Mouse (Mus musculus): ENCODE results near the gene Armcx4.
"Not testable (repeated sequence)": the region's sequence is repeated elsewhere in the genome, so short reads cannot be mapped to it uniquely, and the experiment has no call there.

Armcx4 gene

DNA sequence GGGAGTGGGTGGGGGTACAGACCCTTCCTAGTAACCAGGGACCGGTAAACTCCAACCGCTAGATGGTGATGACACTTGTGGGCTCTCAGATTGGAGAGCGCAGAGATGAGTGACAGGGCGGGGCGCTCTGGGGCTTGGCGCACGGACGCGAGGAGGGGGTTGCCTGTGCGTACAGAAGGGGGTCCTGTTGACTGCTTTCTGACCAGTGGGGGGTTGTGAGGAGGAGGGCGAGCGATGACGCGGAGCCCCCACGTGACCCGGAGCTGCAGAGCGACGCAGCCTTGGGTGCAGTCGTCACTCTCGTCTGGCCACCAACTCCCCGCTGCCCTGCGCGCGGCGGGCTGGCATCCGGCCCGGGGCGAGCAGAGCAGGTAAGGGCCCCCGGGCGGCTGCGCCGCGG is at the start of gene Armcx4:
Armcx4 (plus strand) TSS at position 253 of the 400 bp plus-strand sequence.
- peak; percentile 92 for DNase-seq (ENCODE audit: low read depth, low spot score)

DNA sequence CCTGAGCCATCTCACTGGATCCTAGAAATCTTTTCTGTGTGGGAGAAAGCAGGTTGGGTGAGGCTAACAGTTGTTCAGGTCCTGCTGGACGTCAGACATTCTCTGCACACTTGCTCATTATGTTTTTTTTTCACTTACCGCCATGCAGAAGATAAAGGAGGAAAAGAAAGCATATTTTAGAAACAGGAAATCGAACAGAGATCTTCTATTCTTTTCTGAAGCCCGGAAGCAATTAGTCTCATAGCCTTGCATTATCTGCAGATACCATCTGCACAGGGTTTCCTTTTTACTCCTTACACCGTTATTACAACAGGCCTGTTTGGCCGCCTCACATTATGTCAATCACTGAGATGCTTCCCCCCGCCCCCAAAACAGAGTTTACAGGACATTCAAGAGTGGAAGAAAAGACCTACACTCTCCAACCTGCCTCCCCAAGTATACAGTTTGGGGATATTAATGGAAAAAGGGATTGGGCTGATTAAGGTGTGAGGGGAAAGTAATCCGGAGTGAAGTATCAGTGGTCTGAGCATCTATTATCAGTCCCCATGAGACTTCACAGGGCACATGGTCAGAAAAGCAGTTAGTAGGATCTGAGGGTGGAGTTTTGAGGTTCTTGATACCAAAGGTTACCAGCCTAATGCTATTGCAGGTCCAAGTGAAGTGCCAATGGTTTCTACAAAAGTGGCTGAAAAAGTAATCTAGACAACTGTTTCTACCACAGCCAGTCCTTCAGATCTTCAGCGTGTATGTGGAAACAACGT is 45.1 kb upstream of the Armcx4 start:
- DNase-seq (ENCODE audit: low read depth, low spot score): no peak

DNA sequence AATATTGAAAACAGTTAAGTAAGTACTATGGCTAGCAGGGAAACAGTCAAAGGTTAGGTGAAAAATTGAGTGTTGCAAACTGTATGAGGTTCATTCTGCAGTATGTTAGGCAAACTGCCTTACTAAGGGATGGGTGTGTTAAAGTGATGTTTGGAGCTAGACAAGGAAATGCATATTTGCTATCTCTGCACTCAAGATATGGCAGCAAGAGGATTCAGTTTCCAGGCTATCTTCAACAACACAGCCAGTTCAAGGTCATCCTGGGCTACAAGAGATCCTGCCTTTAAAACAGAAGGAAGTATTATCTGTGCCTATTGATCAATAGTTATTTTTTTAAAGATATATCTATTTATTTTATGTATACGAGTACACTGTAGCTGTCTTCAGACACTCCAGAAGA is 40.0 kb upstream of the Armcx4 start:
- no peak for DNase-seq (ENCODE audit: low read depth, low spot score)

DNA sequence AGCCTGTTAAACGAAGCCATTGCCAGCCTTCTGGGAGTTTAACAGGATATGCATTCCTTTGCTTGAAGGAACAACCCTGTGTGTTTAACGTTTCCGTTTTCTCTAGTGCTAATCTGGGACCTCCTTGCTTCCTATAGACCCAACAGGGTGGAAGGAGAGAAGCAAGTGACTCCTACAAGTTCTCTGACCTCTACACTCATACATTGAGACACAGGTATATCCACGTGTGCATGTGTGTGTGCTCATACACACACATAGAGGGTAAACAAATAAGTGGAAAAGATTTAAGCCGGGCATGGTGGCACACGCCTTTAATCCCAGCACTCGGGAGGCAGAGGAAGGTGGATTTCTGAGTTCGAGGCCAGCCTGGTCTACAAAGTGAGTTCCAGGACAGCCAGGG is 38.9 kb upstream of the Armcx4 start:
- no peak for DNase-seq (ENCODE audit: low read depth, low spot score)

DNA sequence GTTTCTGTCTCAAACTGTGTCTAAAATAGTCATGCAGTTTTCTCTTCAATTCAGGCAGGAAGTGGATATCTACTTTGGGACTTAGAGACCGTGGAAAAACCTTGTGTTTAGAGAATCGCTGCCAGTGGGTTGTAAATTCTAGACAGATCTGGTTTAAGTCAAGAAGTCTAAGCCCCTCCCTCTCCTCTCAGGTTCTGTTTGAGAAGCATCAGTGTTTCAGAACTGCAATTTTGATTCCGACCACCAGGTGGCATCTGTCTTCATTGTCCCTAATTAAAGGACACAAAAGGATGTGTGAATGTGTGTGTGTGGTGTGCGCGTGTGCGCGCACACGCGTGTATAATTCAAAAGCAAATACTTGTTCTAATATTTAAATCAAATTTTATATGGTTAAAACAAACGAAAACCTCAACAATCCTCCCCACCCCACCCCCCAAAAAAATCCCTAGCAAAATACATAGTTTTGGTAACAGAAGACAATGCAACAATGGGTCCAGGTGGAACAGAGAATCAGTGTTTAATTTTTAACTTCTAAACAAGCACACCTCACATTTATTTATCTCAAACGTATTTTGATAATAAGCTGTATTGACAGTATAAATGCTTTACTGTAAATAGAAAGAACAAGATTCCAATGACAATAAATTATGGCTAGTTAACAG is 38.2 kb upstream of the Armcx4 start:
- peak; percentile 86 for DNase-seq (ENCODE audit: low read depth, low spot score)

DNA sequence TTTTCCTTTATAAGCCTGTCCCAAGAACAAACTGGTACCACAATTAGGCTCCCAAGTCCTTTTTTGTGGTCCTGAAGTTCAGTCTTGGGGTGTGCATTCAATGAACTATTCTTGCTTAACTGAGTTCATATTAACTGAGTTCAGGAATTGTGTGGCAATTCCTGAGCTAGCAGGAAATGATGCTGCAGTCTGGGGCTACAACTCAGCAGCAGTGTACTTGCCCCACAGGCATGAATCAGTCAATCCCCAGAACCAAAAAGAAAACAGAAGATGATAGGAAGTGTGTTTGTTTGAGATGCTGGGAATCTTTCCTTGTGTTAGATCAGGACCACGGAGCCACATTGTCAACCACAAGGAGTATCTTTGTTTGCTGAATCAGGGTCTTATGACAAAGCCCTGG is 34.3 kb upstream of the Armcx4 start:
- no peak for DNase-seq (ENCODE audit: low read depth, low spot score)

DNA sequence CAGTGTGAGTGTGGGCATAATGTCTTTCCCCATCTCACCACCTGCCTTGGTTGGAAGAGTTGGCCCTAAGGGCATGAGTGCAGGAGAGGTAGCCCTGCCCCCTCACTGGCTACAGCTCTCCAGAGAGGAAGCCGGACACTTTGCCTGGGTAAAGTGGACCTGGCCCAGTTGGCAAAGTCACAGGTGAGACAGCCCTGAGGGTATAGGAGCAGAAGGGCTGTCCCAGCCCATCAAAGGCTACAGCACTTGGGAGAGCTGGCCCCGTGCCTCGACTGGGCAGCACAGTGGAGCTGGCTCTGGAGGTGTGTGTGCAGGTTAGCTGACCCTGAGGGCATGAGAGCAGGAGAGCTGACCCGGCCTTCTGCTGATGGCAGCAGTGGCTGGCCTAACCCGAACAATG is 24.7 kb upstream of the Armcx4 start:
- no peak for DNase-seq (ENCODE audit: low read depth, low spot score)

DNA sequence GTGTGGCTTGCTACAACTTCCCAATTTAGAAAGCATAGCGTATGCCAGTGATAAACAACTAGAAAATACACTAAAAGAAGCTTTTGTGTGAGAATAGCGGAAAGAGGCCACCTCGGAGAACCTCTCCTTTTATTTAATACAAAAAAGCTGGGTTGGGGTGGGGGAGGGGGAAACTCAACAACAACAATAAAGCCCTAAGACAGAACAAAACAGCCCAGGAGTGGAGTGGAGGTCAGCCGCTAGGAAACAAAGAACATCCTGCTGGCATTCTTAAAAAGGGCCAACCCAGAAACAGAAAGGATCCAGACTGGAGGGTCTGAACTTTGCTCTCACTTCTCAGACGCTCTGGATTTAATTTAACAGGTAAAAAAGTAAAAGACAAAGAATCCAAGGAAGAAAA is 11.3 kb upstream of the Armcx4 start:
- DNase-seq (ENCODE audit: low read depth, low spot score): peak; percentile 38

DNA sequence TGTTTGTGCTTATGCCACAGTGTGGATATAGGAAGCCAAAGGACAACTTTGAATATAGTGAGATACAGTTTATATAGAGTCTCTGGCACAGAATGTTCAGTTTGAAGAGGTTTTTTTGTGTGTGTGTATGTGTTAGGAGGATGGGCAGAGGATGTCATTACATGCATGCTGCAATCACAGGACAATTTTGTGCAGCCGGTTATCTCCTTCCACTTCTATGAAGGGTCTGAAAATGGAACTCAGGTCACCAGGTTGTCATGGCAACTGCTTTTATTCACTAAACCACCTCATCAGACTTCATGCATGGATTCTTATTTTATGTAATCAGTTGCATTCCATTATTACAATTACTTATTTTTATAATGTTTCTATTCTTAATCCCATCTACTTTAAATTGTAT is 10.4 kb upstream of the Armcx4 start:
- DNase-seq (ENCODE audit: low read depth, low spot score): no peak

DNA sequence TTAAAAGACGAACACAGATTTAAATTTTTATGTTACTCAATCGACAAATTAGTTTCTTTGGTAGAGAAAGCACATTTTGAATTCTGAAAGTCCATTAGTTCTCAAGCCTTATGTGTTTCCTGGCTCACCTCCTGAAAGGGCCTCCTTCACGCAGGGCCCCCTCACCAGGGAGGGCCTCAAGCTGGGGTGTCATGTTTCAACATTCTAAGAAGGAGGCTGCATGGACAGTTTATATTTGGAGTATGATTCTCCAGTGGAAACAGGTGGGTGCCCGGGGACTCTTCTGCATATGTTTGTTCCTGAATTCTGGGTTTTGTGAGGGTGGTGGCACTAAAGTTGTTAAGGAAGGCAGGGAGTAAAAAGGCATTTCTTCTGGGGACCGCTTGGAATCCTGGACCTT is 1.4 kb upstream of the Armcx4 start:
- DNase-seq (ENCODE audit: low read depth, low spot score): peak; percentile 32

DNA sequence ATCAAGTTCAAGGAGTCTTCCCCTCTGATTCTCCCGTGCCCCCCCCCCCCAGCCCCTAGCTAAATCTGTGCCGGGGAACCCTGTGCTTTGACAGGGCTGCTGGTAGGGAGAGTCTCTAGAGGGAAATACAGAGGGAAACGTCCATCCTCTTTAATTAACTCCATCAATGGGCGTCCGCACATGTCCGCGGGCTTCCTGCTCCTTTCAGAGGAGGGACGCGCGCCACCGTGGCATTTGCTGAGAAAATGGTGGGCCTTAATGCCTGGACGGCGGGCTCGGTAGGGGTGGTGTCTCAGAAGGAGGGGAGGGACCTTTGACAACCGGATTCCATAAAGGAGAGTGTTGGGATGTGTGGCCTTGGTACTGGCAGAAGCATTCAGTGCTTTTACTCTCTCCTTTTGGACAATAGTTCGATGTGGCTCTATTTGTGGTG is 436 bp downstream of the Armcx4 start:
- peak; percentile 50 for DNase-seq (ENCODE audit: low read depth, low spot score)

DNA sequence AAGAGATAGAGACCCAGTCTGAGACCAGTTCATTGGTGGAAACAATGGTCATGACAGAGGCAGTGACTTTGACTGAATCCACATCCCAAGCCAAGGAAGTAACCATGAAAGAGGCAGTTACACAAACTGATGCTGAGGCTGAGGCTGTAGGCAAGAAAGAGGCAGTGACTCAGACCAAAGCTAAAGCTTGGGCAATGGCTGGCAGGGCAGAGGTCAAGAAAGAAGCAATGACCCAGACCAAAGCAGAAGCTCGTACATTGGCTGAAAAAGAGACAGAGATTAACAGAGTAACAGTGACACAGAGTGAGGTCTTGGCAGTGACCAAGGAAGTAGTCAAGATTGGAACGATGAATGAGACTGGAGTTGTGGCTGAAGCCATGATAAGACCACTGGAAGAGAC is 3.4 kb downstream of the Armcx4 start:
- DNase-seq (ENCODE audit: low read depth, low spot score): no peak

DNA sequence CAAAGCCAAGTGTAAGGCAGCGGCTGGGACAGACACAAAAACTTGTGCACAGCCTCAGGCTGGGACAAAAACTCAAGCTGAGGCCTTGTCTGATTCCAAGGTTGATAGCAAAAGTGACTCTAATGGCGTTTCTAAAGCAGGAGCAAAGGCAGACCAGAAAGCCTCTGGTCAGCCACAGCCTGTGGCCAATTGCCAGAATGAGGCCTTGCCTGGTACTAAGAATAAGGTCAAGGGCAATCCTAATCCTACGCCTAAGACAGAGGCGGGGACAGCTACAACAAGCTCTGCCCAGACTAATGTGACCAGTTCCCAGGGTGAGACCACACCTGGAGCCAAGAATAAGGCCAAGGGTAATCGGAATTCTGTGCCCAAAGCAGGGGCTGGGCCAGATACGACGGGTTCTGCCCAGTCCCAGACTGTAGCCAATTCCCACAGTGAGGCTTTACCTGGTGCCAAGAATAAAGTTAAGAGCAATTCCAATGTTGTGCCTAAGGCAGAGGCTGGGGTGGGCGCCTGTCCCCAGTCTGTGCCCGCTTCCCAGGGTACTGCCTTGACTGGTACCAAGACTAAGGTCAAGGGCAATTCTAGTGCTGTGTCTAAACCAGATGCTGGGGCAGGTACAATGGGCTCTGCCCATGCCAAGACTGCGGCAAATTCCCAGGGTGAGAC is 4.7 kb downstream of the Armcx4 start:
- DNase-seq (ENCODE audit: low read depth, low spot score): no peak

DNA sequence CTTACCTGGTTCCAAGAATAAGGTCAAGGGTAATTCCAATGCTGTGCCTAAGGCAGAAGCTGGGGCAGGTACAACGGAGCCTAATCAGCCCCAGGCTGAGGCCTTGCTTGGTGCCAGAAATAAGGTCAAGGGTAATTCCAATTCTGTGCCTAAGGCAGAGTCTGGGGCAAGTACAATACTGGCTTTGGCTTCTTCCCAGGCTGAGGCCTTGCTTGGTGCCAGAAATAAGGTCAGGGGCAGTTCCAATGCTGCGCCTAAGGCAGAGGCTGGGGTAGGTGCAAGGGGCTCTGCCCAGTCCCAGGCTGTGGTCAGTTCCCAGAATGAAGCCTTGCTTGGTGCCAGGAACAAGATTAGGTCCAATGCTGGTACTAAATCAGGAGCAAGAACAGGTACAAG is 5.2 kb downstream of the Armcx4 start:
- no peak for DNase-seq (ENCODE audit: low read depth, low spot score)

DNA sequence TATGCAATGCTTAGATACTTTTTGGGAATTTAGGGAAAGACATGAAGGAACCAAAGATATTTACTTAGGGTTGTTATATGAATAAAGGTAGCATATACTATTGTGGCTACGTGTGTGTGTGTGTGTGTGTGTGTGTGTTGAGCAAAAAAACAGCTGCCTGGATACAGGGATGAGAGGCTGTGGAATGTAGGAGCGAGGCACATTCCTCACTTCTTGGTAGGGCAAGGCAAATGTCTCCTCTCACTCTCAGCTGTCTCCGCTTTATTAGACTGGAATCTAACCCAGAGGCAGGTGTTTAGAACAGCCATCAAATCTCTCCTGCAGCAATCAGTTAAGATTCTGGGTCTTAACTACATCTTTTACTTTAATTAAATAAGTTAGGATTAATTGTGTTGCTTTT is 30.5 kb downstream of the Armcx4 start:
- DNase-seq (ENCODE audit: low read depth, low spot score): peak; percentile 26

DNA sequence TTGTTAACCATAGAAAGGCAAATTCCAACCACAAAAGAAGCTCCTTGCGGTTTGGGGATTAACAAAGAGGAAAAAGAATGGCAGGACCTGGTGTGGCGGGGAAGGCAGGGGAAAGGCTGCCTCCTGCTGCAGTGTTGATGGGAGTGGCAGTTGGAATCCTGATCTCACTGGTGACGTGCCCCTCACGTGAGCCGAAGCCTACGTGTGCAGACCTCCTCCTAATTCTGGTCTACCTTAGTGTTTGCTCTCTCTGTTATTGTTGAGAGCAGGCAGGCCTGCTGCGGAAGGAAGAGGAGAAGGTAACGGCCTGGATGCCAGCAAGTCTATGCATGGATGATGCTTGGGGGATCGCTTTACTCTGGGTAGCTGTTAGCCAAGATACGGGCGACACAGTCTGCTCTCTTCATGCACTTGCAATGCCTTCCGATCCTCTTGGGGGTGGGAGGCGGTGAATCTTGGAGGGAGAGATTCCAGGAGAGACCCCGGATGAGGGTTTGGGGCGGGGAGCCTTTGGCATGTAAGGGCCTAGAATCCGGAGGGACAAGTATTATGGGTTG is 31.5 kb downstream of the Armcx4 start, which contains the start of gene Armcx1:
Armcx1 (plus strand) TSS at position 212 of the 557 bp plus-strand sequence.
- DNase-seq (ENCODE audit: low read depth, low spot score): peak; percentile 79

DNA sequence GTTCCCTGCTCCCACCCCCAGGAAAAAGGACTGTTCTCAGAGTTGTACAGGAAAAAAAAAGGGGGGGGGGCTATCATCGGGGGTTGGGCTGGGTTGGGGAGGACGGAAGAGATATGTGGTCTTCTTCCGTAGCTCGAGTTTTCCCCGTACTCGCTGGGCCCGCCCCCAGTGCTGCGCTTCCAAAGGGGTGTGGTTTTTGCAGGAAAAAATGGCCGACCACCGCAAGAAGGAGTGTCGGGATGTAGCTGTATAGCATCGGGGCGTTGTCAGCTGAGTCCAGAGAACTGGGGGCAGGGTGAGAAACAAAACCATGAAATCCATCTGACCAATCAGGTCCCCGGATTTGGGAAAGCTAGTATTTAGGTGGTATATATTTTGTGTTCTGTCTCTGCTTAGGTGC is 32.2 kb downstream of the Armcx4 start:
- peak; percentile 70 for DNase-seq (ENCODE audit: low read depth, low spot score)

DNA sequence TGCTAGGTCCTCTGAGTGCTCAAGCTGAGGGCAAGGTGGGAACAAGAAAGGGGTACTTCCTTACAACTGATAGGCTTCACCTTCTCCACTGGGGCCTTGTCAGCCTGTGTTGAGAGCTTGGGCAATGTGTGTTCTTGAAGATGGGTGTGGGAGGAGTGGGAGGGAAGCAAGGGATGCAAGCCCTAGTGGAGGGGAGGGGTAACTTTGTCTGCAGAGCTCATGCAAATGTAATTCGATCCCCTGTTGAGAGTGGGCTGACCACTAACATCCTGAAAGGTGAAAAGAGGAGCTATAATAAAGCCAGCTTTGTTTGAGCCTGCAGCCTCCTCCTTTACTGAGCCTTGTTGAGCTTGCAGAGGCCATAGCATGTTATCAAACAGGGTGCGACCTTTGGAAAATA is 37.4 kb downstream of the Armcx4 start:
- DNase-seq (ENCODE audit: low read depth, low spot score): not testable (repeated sequence)

DNA sequence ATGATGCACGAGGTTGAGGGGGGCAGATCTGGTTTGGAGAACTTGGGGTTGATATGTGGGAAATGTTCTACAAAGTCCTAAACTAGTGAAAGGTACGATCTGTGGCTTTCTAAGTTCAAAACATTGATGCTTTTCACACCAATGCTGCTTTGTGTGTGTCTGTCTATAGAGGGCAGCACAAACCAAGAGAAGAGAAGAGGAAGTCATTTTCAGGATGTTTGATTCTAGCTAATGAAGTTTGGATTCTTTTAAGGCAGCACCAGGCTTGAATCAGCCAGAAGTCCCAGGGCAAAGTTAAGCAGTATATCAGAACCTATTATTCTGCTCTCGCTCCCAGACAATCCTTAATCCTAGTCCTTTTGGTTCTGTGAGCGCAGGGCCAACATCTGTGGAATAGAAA is 43.5 kb downstream of the Armcx4 start:
- no peak for DNase-seq (ENCODE audit: low read depth, low spot score)

DNA sequence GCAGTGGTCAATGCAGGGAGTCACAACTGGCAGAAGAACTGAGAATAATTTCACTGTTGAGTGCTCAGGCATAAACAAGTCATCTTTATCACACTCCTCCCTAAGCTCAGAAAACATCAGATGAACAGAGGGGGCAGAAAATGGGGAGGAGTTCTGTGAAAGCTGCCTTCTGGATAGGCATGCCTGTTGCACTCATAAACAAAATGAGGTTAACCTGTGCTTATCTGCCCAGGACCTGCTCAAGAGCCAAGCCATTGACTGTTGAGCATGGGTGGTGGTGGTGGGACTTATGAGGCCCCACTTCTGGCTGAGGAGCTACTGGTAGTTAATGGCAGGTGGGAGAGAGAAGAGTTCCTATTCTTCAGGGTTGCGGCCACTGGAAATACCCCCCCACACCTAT is 51.5 kb downstream of the Armcx4 start:
- no peak for DNase-seq (ENCODE audit: low read depth, low spot score)

DNA sequence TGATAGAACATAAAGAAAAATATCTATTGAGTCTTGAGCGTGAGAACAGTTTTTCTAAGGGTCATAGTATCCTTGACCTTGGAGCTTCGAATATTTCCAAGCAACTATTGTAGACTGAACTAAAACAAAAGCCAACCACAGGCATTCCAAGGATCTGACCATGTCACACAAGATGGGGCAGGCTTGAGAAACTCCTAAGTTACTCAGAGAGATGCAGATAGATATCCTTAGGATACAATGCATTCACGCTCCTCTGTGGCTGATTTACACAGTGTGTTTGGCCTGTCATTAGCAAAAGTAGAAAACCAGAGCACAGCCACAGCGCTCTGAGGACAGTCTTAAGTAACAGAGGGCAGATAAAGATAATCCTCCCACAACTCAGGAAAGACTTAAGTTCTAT is 52.8 kb downstream of the Armcx4 start:
- DNase-seq (ENCODE audit: low read depth, low spot score): no peak

DNA sequence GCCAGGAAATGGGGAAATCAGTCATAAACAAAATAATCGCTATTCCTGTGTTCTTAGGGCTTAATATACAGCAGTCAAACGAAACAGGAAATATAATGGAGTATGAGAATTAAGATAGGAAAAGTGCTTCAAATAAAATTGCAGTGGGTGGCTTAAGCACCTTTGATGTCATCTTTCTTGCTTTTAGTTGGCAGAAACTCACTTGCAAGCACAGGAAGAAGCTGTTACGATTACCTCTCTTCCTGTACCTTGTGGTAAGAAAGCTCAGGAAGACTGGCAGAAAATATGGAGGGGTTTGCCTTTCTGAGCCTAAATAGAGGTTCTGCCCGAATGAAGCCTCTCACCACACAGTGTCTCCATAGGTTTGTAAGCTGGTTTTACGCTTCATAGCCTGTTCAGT is 55.5 kb downstream of the Armcx4 start:
- DNase-seq (ENCODE audit: low read depth, low spot score): no peak

Data from mesoderm, embryonic 11.5 days (tissue).